Mouse (Mus musculus) liver, embryonic 16.5 days (tissue): Measurements from ENCODE around the gene Glod4. TPM values are rescaled to one million over a fixed set of nuclear protein-coding genes. Genes with fewer than 3 reads are reported as not detected.

Source experiments
- ATAC-seq: fragments of 200-750 bp; cut with Nextera tagmentation; 2 replicates; pipeline ENCODE4 v1.8.0; 2017; ENCODE audit warnings: low read depth, mild to moderate bottlenecking, moderate number of reproducible peaks, moderate library complexity
- H3K27ac ChIP-seq: fragments of 300-500 bp; sonication (generic); 2 replicates; pipeline ENCODE4 v1.5.1; 2014; ENCODE audit warnings: mild to moderate bottlenecking, low read length
- H3K27me3 ChIP-seq: fragments of 300-500 bp; sonication (generic); 2 replicates; pipeline ENCODE4 v1.6.1; 2014; ENCODE audit warnings: low read depth, low read length, mixed read lengths; ENCODE audit not compliant: control insufficient read depth, insufficient read depth
- H3K36me3 ChIP-seq: fragments of 300-500 bp; sonication (generic); 2 replicates; pipeline ENCODE4 v1.6.1; 2014; ENCODE audit warnings: mild to moderate bottlenecking; ENCODE audit not compliant: control insufficient read depth, insufficient read depth
- H3K4me1 ChIP-seq: fragments of 300-500 bp; sonication (generic); 2 replicates; pipeline ENCODE4 v1.6.1; 2014; ENCODE audit warnings: low read depth, low read length, mixed read lengths; ENCODE audit not compliant: control insufficient read depth
- H3K4me2 ChIP-seq: fragments of 300-500 bp; sonication (generic); 2 replicates; pipeline ENCODE4 v1.6.1; 2014; ENCODE audit warnings: low read depth, low read length, mixed read lengths
- H3K4me3 ChIP-seq: fragments of 300-500 bp; sonication (generic); 2 replicates; pipeline ENCODE4 v1.5.1; 2014; ENCODE audit warnings: low read depth, mild to moderate bottlenecking, low read length
- H3K9ac ChIP-seq: fragments of 300-500 bp; sonication (generic); 2 replicates; pipeline ENCODE4 v1.6.1; 2014; ENCODE audit warnings: low read depth, low read length
- H3K9me3 ChIP-seq: fragments of 300-500 bp; sonication (generic); replicated peaks from 2 replicates; pipeline ENCODE4 v1.6.1; 2016; ENCODE audit warnings: low read length; ENCODE audit not compliant: control insufficient read depth
- WGBS: fragments of 180-500 bp; shearing (Covaris S2); extraction: QIAGEN DNeasy Blood & Tissue Kit; methylation state at CpG from one replicate; pipeline ENCODE4 v1.1.7; 2014; ENCODE audit not compliant: insufficient replicate concordance; 5-methylcytosine and 5-hydroxymethylcytosine counted together
- polyA plus RNA-seq: library from polyadenylated mRNA; unstranded; fragments of >200 nt; fragmentation: Nextera tagmentation; extraction: Ambion mirVana; gene quantifications from 2 replicates; pipeline ENCODE4 v1.2.1, GENCODE M21; 2015

The Glod4 gene
- polyA plus RNA-seq, 1 experiment from 2014 or later, result 47.4 TPM

DNA sequence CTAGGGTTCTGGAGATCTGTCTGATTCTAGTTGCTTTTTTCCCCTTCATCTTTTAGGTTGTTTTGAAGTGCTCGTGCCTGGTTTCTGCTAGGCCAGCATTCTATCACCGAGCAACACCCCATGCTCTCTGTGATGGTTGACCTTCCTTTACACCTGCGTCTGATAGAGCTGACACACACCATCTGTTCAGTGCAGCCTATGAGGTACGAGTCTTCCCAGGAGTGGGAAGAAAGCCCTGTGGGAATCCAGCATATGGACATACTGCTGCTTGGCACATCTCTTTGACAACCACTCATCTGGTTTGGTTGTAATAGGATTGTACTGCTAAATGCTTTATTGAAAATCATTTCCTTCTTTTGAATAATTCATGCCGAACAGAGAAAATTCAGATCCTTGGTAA lies 73.3 kb downstream of the Glod4 start:
- H3K9ac ChIP-seq, result no peak overlapping the region
- peaks cover 3% of the 10 kb centered on the region for H3K4me1 ChIP-seq
- no peaks in the 10 kb centered on the region for H3K9me3 ChIP-seq
- no peaks in the 10 kb centered on the region for H3K27me3 ChIP-seq
- no peak for ATAC-seq
- no peak overlapping the region for H3K4me3 ChIP-seq
- H3K4me2 ChIP-seq, result no peak overlapping the region
- 67% methylated on average over 5 of the region's 5 CpGs for WGBS
- H3K27ac ChIP-seq, result no peak overlapping the region
- H3K36me3 ChIP-seq, result peaks cover 4% of the 10 kb centered on the region; the same call in 1 of the 2 replicates

- Histone ChIP-seq H3K9me3 (no peaks in the 10 kb centered on the region), H3K4me2 (no peak overlapping the region), H3K27ac (no peak overlapping the region), H3K4me3 (no peak overlapping the region), H3K4me1 (peaks cover 3% of the 10 kb centered on the region), H3K27me3 (no peaks in the 10 kb centered on the region), H3K36me3 (peaks cover 4% of the 10 kb centered on the region; the same call in 1 of the 2 replicates), H3K9ac (no peak overlapping the region)
- 82% methylated on average over 3 of the region's 3 CpGs for whole genome bisulfite sequencing
- no peak for ATAC-seq
These were observed 74.5 kb downstream of the Glod4 start for GRCm38 (mm10) chr11:76168976-76169375.

- no peak overlapping the region for H3K9ac ChIP-seq
- peaks cover 3% of the 10 kb centered on the region for H3K4me1 ChIP-seq
- ATAC-seq, result no peak
- H3K27ac ChIP-seq, result no peak overlapping the region
- no peak overlapping the region for H3K4me2 ChIP-seq
- H3K36me3 ChIP-seq, result no peaks in the 10 kb centered on the region; the same call in none of the 2 replicates
- no peaks in the 10 kb centered on the region for H3K9me3 ChIP-seq
- no peak overlapping the region for H3K4me3 ChIP-seq
- no peaks in the 10 kb centered on the region for H3K27me3 ChIP-seq
- 16% methylated on average over 5 of the region's 5 CpGs for WGBS
These were observed 76.3 kb downstream of the Glod4 start for GRCm38 (mm10) chr11:76167079-76167765.

GRCm38 (mm10) chr11:76166657-76167056 lies 76.9 kb downstream of the Glod4 start:
- Histone ChIP-seq H3K27me3 (no peaks in the 10 kb centered on the region), H3K9me3 (no peaks in the 10 kb centered on the region), H3K4me2 (no peak overlapping the region), H3K27ac (no peak overlapping the region), H3K36me3 (no peaks in the 10 kb centered on the region; the same call in none of the 2 replicates), H3K4me1 (peaks cover 3% of the 10 kb centered on the region), H3K9ac (no peak overlapping the region), H3K4me3 (no peak overlapping the region)
- 83% methylated on average over 4 of the region's 4 CpGs for WGBS
- ATAC-seq, result no peak

- WGBS, result 56% methylated on average over 6 of the region's 6 CpGs
- no peaks in the 10 kb centered on the region; the same call in none of the 2 replicates for H3K36me3 ChIP-seq
- H3K9ac ChIP-seq, result no peak overlapping the region
- no peaks in the 10 kb centered on the region for H3K4me1 ChIP-seq
- no peaks in the 10 kb centered on the region for H3K27me3 ChIP-seq
- H3K4me2 ChIP-seq, result no peak overlapping the region
- no peak overlapping the region for H3K27ac ChIP-seq
- no peak for ATAC-seq
- H3K4me3 ChIP-seq, result no peak overlapping the region
- no peaks in the 10 kb centered on the region for H3K9me3 ChIP-seq
These were observed 83.3 kb downstream of the Glod4 start for GRCm38 (mm10) chr11:76160251-76160650.

- H3K4me1 ChIP-seq, result no peaks in the 10 kb centered on the region
- ATAC-seq, result no peak
- no peaks in the 10 kb centered on the region; the same call in 1 of the 2 replicates for H3K36me3 ChIP-seq
- no peaks in the 10 kb centered on the region for H3K9me3 ChIP-seq
- no peak overlapping the region for H3K4me3 ChIP-seq
- 75% methylated on average over 2 of the region's 2 CpGs for WGBS
- H3K9ac ChIP-seq, result no peak overlapping the region
- no peaks in the 10 kb centered on the region for H3K27me3 ChIP-seq
- no peak overlapping the region for H3K4me2 ChIP-seq
- H3K27ac ChIP-seq, result no peak overlapping the region
These were observed 85.2 kb downstream of the Glod4 start for GRCm38 (mm10) chr11:76158375-76158774.

- Histone ChIP-seq H3K4me3 (no peak overlapping the region), H3K36me3 (no peaks in the 10 kb centered on the region), H3K9me3 (no peaks in the 10 kb centered on the region), H3K27me3 (no peaks in the 10 kb centered on the region), H3K27ac (no peak overlapping the region), H3K9ac (no peak overlapping the region), H3K4me1 (no peaks in the 10 kb centered on the region), H3K4me2 (no peak overlapping the region)
- WGBS, result 63% methylated on average over 2 of the region's 2 CpGs
- ATAC-seq, result no peak
These were observed 88.7 kb downstream of the Glod4 start for GRCm38 (mm10) chr11:76154861-76155260.

DNA sequence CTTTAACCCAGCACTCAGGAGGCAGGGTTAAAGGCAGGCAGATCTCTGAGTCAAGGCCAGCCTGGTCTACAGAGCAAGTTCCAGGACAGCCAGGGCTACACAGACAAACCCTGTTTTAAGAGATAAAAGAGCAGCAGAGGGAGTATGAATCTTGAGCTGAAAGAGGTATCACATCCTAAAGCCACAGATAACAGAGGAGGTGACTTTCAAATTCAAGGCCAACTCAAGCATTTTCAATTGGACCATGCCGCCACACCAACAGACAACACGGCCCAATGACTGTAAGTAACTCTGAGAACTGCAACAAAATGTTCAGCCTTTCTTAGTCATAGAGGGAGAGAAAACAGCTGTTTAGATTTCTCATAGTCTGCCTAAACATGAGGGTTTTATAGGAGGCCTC lies 89.3 kb downstream of the Glod4 start:
- H3K27ac ChIP-seq, result no peak overlapping the region

DNA sequence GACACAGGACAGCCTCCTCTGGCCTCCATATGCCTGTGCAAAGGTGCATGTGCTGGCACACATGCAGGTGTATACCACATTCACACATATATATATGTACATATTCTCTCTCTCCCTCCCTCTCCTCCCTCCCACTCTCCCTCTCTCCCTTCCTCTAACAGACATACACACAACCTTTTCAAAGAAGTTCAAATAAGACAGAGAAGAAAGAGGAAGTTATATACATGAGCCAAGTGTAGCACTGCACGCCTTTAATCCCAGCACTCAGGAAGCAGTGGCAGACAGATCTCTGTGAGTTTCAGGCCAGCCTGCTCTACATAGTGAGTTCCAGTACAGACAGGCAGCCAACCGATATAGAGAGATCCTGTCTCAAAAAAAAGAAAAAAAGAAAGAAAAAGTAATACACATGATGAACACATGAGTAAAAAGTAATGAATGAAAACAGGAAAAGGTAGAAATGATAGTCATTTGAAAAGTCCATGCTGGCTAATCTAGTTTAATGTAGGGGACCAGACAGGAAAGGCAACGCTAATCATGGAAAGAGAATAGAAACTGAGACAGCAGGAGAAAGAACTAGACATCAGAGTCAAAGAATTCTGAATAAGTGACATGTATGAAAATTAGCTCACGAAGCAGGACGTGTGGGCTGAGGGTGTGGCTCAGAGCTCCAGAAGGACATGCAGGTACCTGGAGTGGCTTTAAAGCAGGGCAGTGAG lies 90.1 kb downstream of the Glod4 start:
- WGBS, result 53% methylated on average over 5 of the region's 5 CpGs
- Histone ChIP-seq H3K4me3 (no peak overlapping the region), H3K9me3 (no peaks in the 10 kb centered on the region), H3K9ac (no peak overlapping the region), H3K36me3 (no peaks in the 10 kb centered on the region), H3K4me1 (no peaks in the 10 kb centered on the region), H3K27me3 (no peaks in the 10 kb centered on the region), H3K4me2 (no peak overlapping the region), H3K27ac (no peak overlapping the region)
- ATAC-seq, result no peak

More for the DNA sequence above, 89.3 kb downstream of the Glod4 start:
- H3K4me3 ChIP-seq, result no peak overlapping the region
- H3K27me3 ChIP-seq, result no peaks in the 10 kb centered on the region
- no peaks in the 10 kb centered on the region for H3K4me1 ChIP-seq
- ATAC-seq, result no peak
- no peak overlapping the region for H3K4me2 ChIP-seq
- no peaks in the 10 kb centered on the region for H3K36me3 ChIP-seq
- no peaks in the 10 kb centered on the region for H3K9me3 ChIP-seq
- WGBS, result 74% methylated on average over 2 of the region's 2 CpGs
- no peak overlapping the region for H3K9ac ChIP-seq
